Mouse (Mus musculus) lung, embryonic 15.5 days (tissue): ENCODE measurements around the gene Vmn1r195. TPM values are rescaled to one million over a fixed set of nuclear protein-coding genes. Genes with fewer than 3 reads are reported as not detected.
"Not testable (repeated sequence)": the region's sequence is repeated elsewhere in the genome, so short reads cannot be mapped to it uniquely, and the experiment has no call there.

Experiments used
- ATAC-seq: fragments of 200-750 bp; cut with Nextera tagmentation; 2 replicates; pipeline ENCODE4 v1.8.0; 2017; ENCODE audit warnings: moderate number of reproducible peaks, borderline replicate concordance; ENCODE audit not compliant: low FRiP score, low TSS enrichment; ENCODE audit errors: extremely low read depth
- H3K27ac ChIP-seq: fragments of 300-500 bp; sonication (generic); 2 replicates; pipeline ENCODE4 v1.5.1; 2015; ENCODE audit warnings: moderate library complexity, mild to moderate bottlenecking, inconsistent platforms
- H3K27me3 ChIP-seq: fragments of 300-500 bp; sonication (generic); 2 replicates; pipeline ENCODE4 v1.6.1; 2015; ENCODE audit warnings: inconsistent platforms
- H3K36me3 ChIP-seq: fragments of 300-500 bp; sonication (generic); 2 replicates; pipeline ENCODE4 v1.6.1; 2015; ENCODE audit warnings: inconsistent platforms
- H3K4me1 ChIP-seq: fragments of 300-500 bp; sonication (generic); 2 replicates; pipeline ENCODE4 v1.6.1; 2015; ENCODE audit warnings: inconsistent platforms
- H3K4me2 ChIP-seq: fragments of 300-500 bp; sonication (generic); 2 replicates; pipeline ENCODE4 v1.6.1; 2015; ENCODE audit warnings: inconsistent platforms, mild to moderate bottlenecking, moderate library complexity
- H3K4me3 ChIP-seq: fragments of 300-500 bp; sonication (generic); 2 replicates; pipeline ENCODE4 v1.5.1; 2015; ENCODE audit warnings: mild to moderate bottlenecking, inconsistent platforms
- H3K9ac ChIP-seq: fragments of 300-500 bp; sonication (generic); 2 replicates; pipeline ENCODE4 v1.6.1; 2015; ENCODE audit warnings: inconsistent platforms
- H3K9me3 ChIP-seq: fragments of 300-500 bp; sonication (generic); 2 replicates; pipeline ENCODE4 v1.6.1; 2016; ENCODE audit warnings: inconsistent platforms
- WGBS: fragments of 180-500 bp; shearing (Covaris S2); methylation state at CpG from one replicate; pipeline ENCODE4 v1.1.7; 2015; 5-methylcytosine and 5-hydroxymethylcytosine counted together
- polyA plus RNA-seq: library from polyadenylated mRNA; unstranded; fragments of >200 nt; fragmentation: Nextera tagmentation; extraction: Ambion mirVana; gene quantifications from 2 replicates; pipeline ENCODE4 v1.2.1, GENCODE M21; 2015

The Vmn1r195 gene
- polyA plus RNA-seq, result not detected in 2 replicates

- not testable (repeated sequence) for H3K4me2 ChIP-seq, H3K4me3 ChIP-seq, H3K9me3 ChIP-seq, H3K27me3 ChIP-seq, H3K9ac ChIP-seq, H3K36me3 ChIP-seq, H3K4me1 ChIP-seq, H3K27ac ChIP-seq, ATAC-seq
- 92% methylated on average over 1 of the region's 1 CpGs for WGBS
Measured at GRCm38 (mm10) chr13:22270222-22270621, at the start of gene Vmn1r195. Vmn1r195 (plus strand) TSS chr13:22270522.

GRCm38 (mm10) chr13:22223060-22223459 lies 47.3 kb upstream of the Vmn1r195 start, which contains the start of gene Vmn1r193:
Vmn1r193 (minus strand) TSS chr13:22223160.
- not testable (repeated sequence) for ATAC-seq, H3K9ac ChIP-seq, H3K27ac ChIP-seq, H3K4me3 ChIP-seq, H3K4me2 ChIP-seq, H3K27me3 ChIP-seq, H3K4me1 ChIP-seq, H3K36me3 ChIP-seq, H3K9me3 ChIP-seq
- 71% methylated on average over 1 of the region's 1 CpGs for WGBS

GRCm38 (mm10) chr13:22243915-22244314 lies 26.4 kb upstream of the Vmn1r195 start, which contains the start of gene Vmn1r194:
Vmn1r194 (plus strand) TSS chr13:22244215.
- H3K4me2 ChIP-seq, result no peak within 1 kb of the TSS
- H3K4me3 ChIP-seq, result no peak within 1 kb of the TSS
- no peak within 1 kb of the TSS for H3K27ac ChIP-seq
- ATAC-seq, result no peak
- no peaks in the 10 kb centered on the region for H3K4me1 ChIP-seq
- H3K27me3 ChIP-seq, result no peaks in the 10 kb centered on the region
- 35% methylated on average over 1 of the region's 1 CpGs for WGBS
- no peaks in the 10 kb centered on the region for H3K36me3 ChIP-seq
- H3K9ac ChIP-seq, result no peak within 1 kb of the TSS
- no peaks in the 10 kb centered on the region for H3K9me3 ChIP-seq

GRCm38 (mm10) chr13:22271721-22272120 lies 1.4 kb downstream of the Vmn1r195 start:
- Histone ChIP-seq H3K4me3 (no peak overlapping the region), H3K9me3 (no peaks in the 10 kb centered on the region), H3K36me3 (no peaks in the 10 kb centered on the region), H3K9ac (no peak overlapping the region), H3K4me2 (no peak overlapping the region), H3K27me3 (no peaks in the 10 kb centered on the region), H3K4me1 (no peaks in the 10 kb centered on the region), H3K27ac (no peak overlapping the region)
- 29% methylated on average over 2 of the region's 2 CpGs for WGBS
- no peak for ATAC-seq

GRCm38 (mm10) chr13:22284578-22284977 lies 14.3 kb downstream of the Vmn1r195 start:
- Histone ChIP-seq H3K4me2 (no peak overlapping the region), H3K27ac (no peak overlapping the region), H3K36me3 (no peaks in the 10 kb centered on the region), H3K4me3 (no peak overlapping the region), H3K4me1 (no peaks in the 10 kb centered on the region), H3K9ac (no peak overlapping the region), H3K27me3 (no peaks in the 10 kb centered on the region), H3K9me3 (no peaks in the 10 kb centered on the region)
- ATAC-seq, result peak; percentile 42; the same call in 1 of the 2 replicates
- WGBS, result 32% methylated on average over 2 of the region's 2 CpGs

GRCm38 (mm10) chr13:22289620-22290019 lies 19.3 kb downstream of the Vmn1r195 start, which contains the start of gene Vmn1r196:
Vmn1r196 (plus strand) TSS chr13:22289920.
- Histone ChIP-seq H3K36me3 (no peaks in the 10 kb centered on the region), H3K27ac (no peak within 1 kb of the TSS), H3K4me1 (no peaks in the 10 kb centered on the region), H3K4me2 (no peak within 1 kb of the TSS), H3K27me3 (no peaks in the 10 kb centered on the region), H3K4me3 (no peak within 1 kb of the TSS), H3K9me3 (no peaks in the 10 kb centered on the region), H3K9ac (no peak within 1 kb of the TSS)
- ATAC-seq, result no peak
- 59% methylated on average over 2 of the region's 2 CpGs for WGBS

GRCm38 (mm10) chr13:22308075-22308474 lies 37.8 kb downstream of the Vmn1r195 start:
- WGBS, result 85% methylated on average over 5 of the region's 5 CpGs
- not testable (repeated sequence) for H3K4me1 ChIP-seq, H3K36me3 ChIP-seq, H3K27me3 ChIP-seq, H3K4me2 ChIP-seq, ATAC-seq, H3K4me3 ChIP-seq, H3K9me3 ChIP-seq, H3K9ac ChIP-seq, H3K27ac ChIP-seq

GRCm38 (mm10) chr13:22315361-22315760 lies 45.0 kb downstream of the Vmn1r195 start:
- H3K36me3 ChIP-seq, result no peaks in the 10 kb centered on the region
- H3K4me1 ChIP-seq, result no peaks in the 10 kb centered on the region
- H3K27ac ChIP-seq, result no peak overlapping the region
- 61% methylated on average over 2 of the region's 2 CpGs for WGBS
- H3K9ac ChIP-seq, result no peak overlapping the region
- no peak overlapping the region for H3K4me3 ChIP-seq
- H3K27me3 ChIP-seq, result no peaks in the 10 kb centered on the region
- no peak for ATAC-seq
- no peaks in the 10 kb centered on the region for H3K9me3 ChIP-seq
- no peak overlapping the region for H3K4me2 ChIP-seq

- H3K4me1 ChIP-seq, result no peaks in the 10 kb centered on the region
- no peak overlapping the region for H3K9ac ChIP-seq
- H3K36me3 ChIP-seq, result no peaks in the 10 kb centered on the region
- WGBS, result 78% methylated on average over 2 of the region's 2 CpGs
- no peaks in the 10 kb centered on the region for H3K9me3 ChIP-seq
- H3K27me3 ChIP-seq, result no peaks in the 10 kb centered on the region
- no peak overlapping the region for H3K4me2 ChIP-seq
- no peak overlapping the region for H3K4me3 ChIP-seq
- no peak overlapping the region for H3K27ac ChIP-seq
- no peak for ATAC-seq
Measured at GRCm38 (mm10) chr13:22317366-22317765, 47.0 kb downstream of the Vmn1r195 start.

GRCm38 (mm10) chr13:22320091-22320490 lies 49.8 kb downstream of the Vmn1r195 start:
- no peak overlapping the region for H3K9ac ChIP-seq
- no peak for ATAC-seq
- no peak overlapping the region for H3K4me2 ChIP-seq
- H3K27me3 ChIP-seq, result no peaks in the 10 kb centered on the region
- no peak overlapping the region for H3K4me3 ChIP-seq
- no peak overlapping the region for H3K27ac ChIP-seq
- no peaks in the 10 kb centered on the region for H3K4me1 ChIP-seq
- H3K36me3 ChIP-seq, result no peaks in the 10 kb centered on the region
- H3K9me3 ChIP-seq, result no peaks in the 10 kb centered on the region

- H3K4me1 ChIP-seq, result no peaks in the 10 kb centered on the region
- no peak within 1 kb of the TSS for H3K9ac ChIP-seq
- H3K36me3 ChIP-seq, result no peaks in the 10 kb centered on the region
- no peaks in the 10 kb centered on the region for H3K27me3 ChIP-seq
- no peak within 1 kb of the TSS for H3K4me3 ChIP-seq
- H3K4me2 ChIP-seq, result no peak within 1 kb of the TSS
- no peak for ATAC-seq
- H3K27ac ChIP-seq, result no peak within 1 kb of the TSS
- H3K9me3 ChIP-seq, result no peaks in the 10 kb centered on the region
Measured at GRCm38 (mm10) chr13:22324289-22324688, 54.0 kb downstream of the Vmn1r195 start, which contains the start of gene Vmn1r197. Vmn1r197 (plus strand) TSS chr13:22324589.
